Mouse (Mus musculus): ENCODE data around the gene Pkn1. TPM values are rescaled to one million over a fixed set of nuclear protein-coding genes. Genes with fewer than 3 reads are reported as not detected.

Pkn1 gene
- total and polyA plus RNA-seq, 3 experiments: 33.5 to 73.2 (median 41.2) TPM

DNA sequence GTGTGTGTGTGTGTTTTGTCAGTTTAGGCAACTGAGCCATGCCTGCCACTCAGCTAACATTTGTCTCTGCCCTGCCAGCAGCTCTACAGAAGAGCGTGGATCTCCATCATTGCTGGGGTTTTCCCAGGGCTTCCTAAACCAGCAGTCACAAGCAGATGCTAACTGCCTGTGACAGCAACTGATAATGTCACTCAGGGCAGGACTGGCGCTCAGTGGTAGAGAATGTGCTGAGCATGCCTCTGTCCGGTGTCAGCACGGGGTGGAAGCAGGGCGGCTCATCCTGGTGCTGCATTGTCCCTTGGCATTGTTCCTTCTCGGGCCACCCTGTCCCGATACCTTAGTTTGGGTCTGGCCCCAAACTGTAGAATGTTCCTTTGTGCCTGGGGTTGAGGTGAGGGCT lies 75.4 kb downstream of the Pkn1 start:
- no peak overlapping the region for H3K27ac ChIP-seq (ENCODE audit: control insufficient read depth, low read depth, low read length)
- peak; percentile 24 for DNase-seq (ENCODE audit: low read depth, low spot score)
- H3K4me1 ChIP-seq (ENCODE audit: control insufficient read depth in 1 of 2, insufficient read depth in 2 of 2, low read length in 2 of 2): peaks cover 5 to 23% of the 10 kb centered on the region in 2 experiments
- no peaks in the 10 kb centered on the region for H3K27me3 ChIP-seq (ENCODE audit: control insufficient read depth in 1 of 2, insufficient read depth in 2 of 2, low read length in 2 of 2)
- no peak overlapping the region for H3K9ac ChIP-seq (ENCODE audit: control insufficient read depth, low read depth, low read length, poor library complexity, severe bottlenecking)
- no peaks in the 10 kb centered on the region for H3K9me3 ChIP-seq (replicated peaks; ENCODE audit: insufficient read depth, low read length)
- H3K79me2 ChIP-seq (ENCODE audit: control insufficient read depth, insufficient read depth, low read length, poor library complexity): no peaks in the 10 kb centered on the region; the same call in 1 of the 2 replicates
- no peak overlapping the region for H3K4me3 ChIP-seq (ENCODE audit: control insufficient read depth in 1 of 2, insufficient read depth in 1 of 2, low read depth in 2 of 2, low read length in 2 of 2)
- TF ChIP-seq UBTF (IDR thresholded peaks at IDR 0.05; ENCODE audit: borderline replicate concordance, insufficient read depth, low read depth, low read length): no peak
- TF ChIP-seq ELF1 (IDR thresholded peaks at IDR 0.05; ENCODE audit: low read depth, low read length): no peak
- TF ChIP-seq GATA1 (IDR thresholded peaks at IDR 0.05; ENCODE audit: low read depth, low read length): no peak; the same call in 1 of the 2 replicates
- no peak for TF ChIP-seq USF1 (IDR thresholded peaks at IDR 0.05; ENCODE audit: low read depth, low read length)
- no peak for TF ChIP-seq TAL1 (IDR thresholded peaks at IDR 0.05; ENCODE audit: low read length)
- TF ChIP-seq RAD21 (IDR thresholded peaks at IDR 0.05; ENCODE audit: low read depth, low read length): no peak
- TF ChIP-seq EP300 (IDR thresholded peaks at IDR 0.05; ENCODE audit: low read depth in 1 of 2, low read length in 2 of 2): no peak
- TF ChIP-seq CHD1 (IDR thresholded peaks at IDR 0.05; ENCODE audit: low read depth, low read length): no peak
- no peak for TF ChIP-seq POLR2A (IDR thresholded peaks at IDR 0.05; ENCODE audit: control insufficient read depth in 1 of 2, insufficient read depth in 1 of 2, low read depth in 1 of 2, low read length in 2 of 2, poor library complexity in 1 of 2)
- TF ChIP-seq USF2 (IDR thresholded peaks at IDR 0.05; ENCODE audit: borderline replicate concordance in 1 of 2, insufficient read depth in 1 of 2, low read depth in 1 of 2, low read length in 2 of 2): no peak
- TF ChIP-seq MYC (IDR thresholded peaks at IDR 0.05; ENCODE audit: low read depth, low read length): no peak
- no peak for TF ChIP-seq RCOR1 (IDR thresholded peaks at IDR 0.05; ENCODE audit: low read depth, low read length)
- no peak for TF ChIP-seq POLR2AphosphoS2 (IDR thresholded peaks at IDR 0.05; ENCODE audit: low read length)
- TF ChIP-seq MAFK (IDR thresholded peaks at IDR 0.05; ENCODE audit: borderline replicate concordance, low read depth, low read length): no peak
- TF ChIP-seq GABPA (IDR thresholded peaks at IDR 0.05; ENCODE audit: low read depth, low read length): no peak
- peaks cover 0 to 13% of the 10 kb centered on the region in 2 experiments; a peak in 2 of 4 replicates for H3K36me3 ChIP-seq (ENCODE audit: control insufficient read depth in 1 of 2, insufficient read depth in 2 of 2, low read length in 2 of 2)

DNA sequence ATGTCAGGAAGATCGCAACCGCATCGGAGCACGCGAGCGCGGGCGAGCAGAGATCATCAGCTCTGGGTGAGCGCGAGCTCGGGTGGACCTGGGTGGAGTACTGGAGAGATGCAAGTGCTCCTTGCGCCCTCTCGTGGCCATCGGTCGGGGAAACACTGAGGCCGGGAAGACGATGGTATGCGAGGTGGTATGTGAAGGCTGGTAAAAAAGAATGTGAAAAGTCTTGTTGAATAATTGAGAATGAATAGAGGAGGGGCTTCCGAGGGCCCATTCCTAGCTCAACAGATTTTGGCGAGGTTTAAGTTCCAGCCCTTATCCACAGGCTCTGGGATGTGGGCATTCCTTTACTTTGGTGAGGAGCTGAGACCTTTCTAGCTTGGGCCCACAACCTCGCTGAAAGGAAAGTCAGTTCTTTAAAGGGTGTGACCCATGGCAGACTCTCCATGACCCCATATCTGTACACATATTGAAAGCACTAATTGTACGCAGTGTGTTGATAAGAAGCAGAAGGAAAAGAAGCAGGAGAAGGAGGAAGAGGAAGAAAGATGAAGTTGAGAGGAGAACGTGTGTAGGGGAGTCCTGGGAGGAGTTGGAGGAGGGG lies 76.5 kb downstream of the Pkn1 start:
- Histone ChIP-seq H3K79me2 (ENCODE audit: control insufficient read depth, insufficient read depth, low read length, poor library complexity) (no peaks in the 10 kb centered on the region; the same call in 1 of the 2 replicates), H3K27ac (ENCODE audit: control insufficient read depth, low read depth, low read length) (peak overlapping the region; percentile 80), H3K9me3 (replicated peaks; ENCODE audit: insufficient read depth, low read length) (no peaks in the 10 kb centered on the region), H3K9ac (ENCODE audit: control insufficient read depth, low read depth, low read length, poor library complexity, severe bottlenecking) (peak overlapping the region; percentile 56), H3K36me3 (ENCODE audit: control insufficient read depth in 1 of 2, insufficient read depth in 2 of 2, low read length in 2 of 2) (peaks cover 0 to 13% of the 10 kb centered on the region in 2 experiments; a peak in 2 of 4 replicates), H3K4me3 (ENCODE audit: control insufficient read depth in 1 of 2, insufficient read depth in 1 of 2, low read depth in 2 of 2, low read length in 2 of 2) (peak overlapping the region; percentile 53 to 76), H3K27me3 (ENCODE audit: control insufficient read depth in 1 of 2, insufficient read depth in 2 of 2, low read length in 2 of 2) (no peaks in the 10 kb centered on the region), H3K4me1 (ENCODE audit: control insufficient read depth in 1 of 2, insufficient read depth in 2 of 2, low read length in 2 of 2) (peaks cover 5 to 23% of the 10 kb centered on the region in 2 experiments)
- peak; percentile 88 for DNase-seq (ENCODE audit: low read depth, low spot score)
- TF ChIP-seq CHD1 (IDR thresholded peaks at IDR 0.05; ENCODE audit: low read depth, low read length) (no peak), SMC3 (IDR thresholded peaks at IDR 0.05; ENCODE audit: low read depth, low read length) (peak; percentile 56), GATA1 (IDR thresholded peaks at IDR 0.05; ENCODE audit: low read depth, low read length) (peak; percentile 78), CTCF (IDR thresholded peaks at IDR 0.05 in 2 of 3, conservative IDR thresholded peaks at IDR 0.05 in 1 of 3; ENCODE audit: control insufficient read depth in 1 of 3, insufficient read depth in 1 of 3, low read depth in 2 of 3, low read length in 3 of 3, poor library complexity in 1 of 3, severe bottlenecking in 1 of 3) (peak; percentile 65 to 75 (median 68)), CHD2 (IDR thresholded peaks at IDR 0.05; ENCODE audit: low read length) (no peak), MEF2A (IDR thresholded peaks at IDR 0.05; ENCODE audit: extremely low read depth, insufficient replicate concordance, low read depth, low read length, poor library complexity, severe bottlenecking) (no peak), POLR2AphosphoS2 (IDR thresholded peaks at IDR 0.05; ENCODE audit: low read length) (no peak), EP300 (IDR thresholded peaks at IDR 0.05; ENCODE audit: low read depth in 1 of 2, low read length in 2 of 2) (peak; percentile 67 to 75), JUND (IDR thresholded peaks at IDR 0.05; ENCODE audit: low read depth, low read length) (no peak), TBP (IDR thresholded peaks at IDR 0.05; ENCODE audit: low read depth, low read length) (no peak), MAZ (IDR thresholded peaks at IDR 0.05; ENCODE audit: low read depth, low read length) (no peak), SIN3A (IDR thresholded peaks at IDR 0.05; ENCODE audit: low read length) (peak; percentile 67), HCFC1 (IDR thresholded peaks at IDR 0.05; ENCODE audit: low read depth, low read length) (peak; percentile 55), ZMIZ1 (IDR thresholded peaks at IDR 0.05; ENCODE audit: low read depth, low read length) (peak; percentile 19; the same call in 1 of the 2 replicates), MYB (IDR thresholded peaks at IDR 0.05; ENCODE audit: low read depth, low read length) (no peak), MXI1 (IDR thresholded peaks at IDR 0.05; ENCODE audit: low read depth, low read length) (peak; percentile 52; the same call in 1 of the 2 replicates), MAX (IDR thresholded peaks at IDR 0.05; ENCODE audit: low read length) (peak; percentile 50; the same call in 1 of the 2 replicates), POLR2AphosphoS5 (IDR thresholded peaks at IDR 0.05; ENCODE audit: borderline replicate concordance, low read depth, low read length) (no peak), POLR2A (IDR thresholded peaks at IDR 0.05; ENCODE audit: control insufficient read depth in 1 of 2, insufficient read depth in 1 of 2, low read depth in 1 of 2, low read length in 2 of 2, poor library complexity in 1 of 2) (peak in 1 of 2 experiments; percentile 24; a peak in 1 of 4 replicates), TAL1 (IDR thresholded peaks at IDR 0.05; ENCODE audit: low read length) (peak; percentile 57), RAD21 (IDR thresholded peaks at IDR 0.05; ENCODE audit: low read depth, low read length) (peak; percentile 47), MYC (IDR thresholded peaks at IDR 0.05; ENCODE audit: low read depth, low read length) (0 out of 2 replicates have a peak, but pooled peaks have one; percentile 9)
